Mouse (Mus musculus) liver, adult 2 months (tissue): Measurements from ENCODE around the gene Spag6. TPM values are rescaled to one million over a fixed set of nuclear protein-coding genes. Genes with fewer than 3 reads are reported as not detected.

ENCODE experiments used
- DNase-seq: peaks from one replicate; pipeline ENCODE4 v3.0.0-alpha.2; 2011; ENCODE audit warnings: low read depth, low spot score; ENCODE audit errors: extremely low read depth
- H3K27ac ChIP-seq: fragments of 200-500 bp; replicated peaks from 2 replicates; pipeline ENCODE4 v1.5.1; 2012; ENCODE audit warnings: low read depth, mild to moderate bottlenecking, control low read depth, inconsistent platforms, low read length; ENCODE audit not compliant: insufficient read depth
- H3K27me3 ChIP-seq: fragments of 200-500 bp; 2 replicates; pipeline ENCODE4 v1.6.1; 2012; ENCODE audit warnings: mild to moderate bottlenecking, moderate library complexity, low read length, inconsistent platforms; ENCODE audit not compliant: control insufficient read depth, insufficient read depth
- H3K36me3 ChIP-seq: fragments of 200-500 bp; 2 replicates; pipeline ENCODE4 v1.6.1; 2012; ENCODE audit warnings: low read length, inconsistent platforms; ENCODE audit not compliant: control insufficient read depth, insufficient read depth
- H3K4me1 ChIP-seq: fragments of 200-500 bp; 2 replicates; pipeline ENCODE4 v1.6.1; 2011; ENCODE audit warnings: low read length; ENCODE audit not compliant: control insufficient read depth, insufficient read depth
- H3K4me3 ChIP-seq: fragments of 200-500 bp; 2 replicates; pipeline ENCODE4 v1.5.1; 2011; ENCODE audit warnings: low read depth, mild to moderate bottlenecking, control low read depth, low read length, moderate library complexity; ENCODE audit not compliant: insufficient read depth
- H3K79me2 ChIP-seq: fragments of 200-500 bp; 2 replicates; pipeline ENCODE4 v1.6.1; 2012; ENCODE audit warnings: inconsistent platforms, mild to moderate bottlenecking, low read length, moderate library complexity; ENCODE audit not compliant: control insufficient read depth, insufficient read depth
- H3K9ac ChIP-seq: fragments of 200-500 bp; 2 replicates; pipeline ENCODE4 v1.6.1; 2012; ENCODE audit warnings: low read depth, mild to moderate bottlenecking, control low read depth, inconsistent platforms, low read length
- CTCF ChIP-seq: fragments of 200-500 bp; IDR thresholded peaks from 2 replicates; pipeline ENCODE4 v1.5.1; 2011; ENCODE audit warnings: low read depth, low read length, control low read depth
- POLR2A ChIP-seq: fragments of 200-500 bp; IDR thresholded peaks from 2 replicates; pipeline ENCODE4 v1.6.1; 2011; ENCODE audit warnings: low read length, control low read depth; ENCODE audit not compliant: insufficient read depth; ENCODE audit errors: extremely low read depth
- WGBS: fragments of 180-500 bp; shearing (Covaris S2); methylation state at CpG from one replicate; pipeline ENCODE4 v1.1.7; 2018; 5-methylcytosine and 5-hydroxymethylcytosine counted together
- polyA plus RNA-seq: library from polyadenylated mRNA; depleted of rRNA; stranded (reverse); fragments of >200 nt; gene quantifications from 2 replicates; pipeline ENCODE4 v1.2.3, GENCODE M21; 2012
- total RNA-seq: library from RNA; depleted of rRNA; stranded (reverse); fragments of >200 nt; gene quantifications from 2 replicates; pipeline ENCODE4 v1.2.3, GENCODE M21; 2014

Gene Spag6
- total and polyA plus RNA-seq, 2 experiments: not detected

DNA sequence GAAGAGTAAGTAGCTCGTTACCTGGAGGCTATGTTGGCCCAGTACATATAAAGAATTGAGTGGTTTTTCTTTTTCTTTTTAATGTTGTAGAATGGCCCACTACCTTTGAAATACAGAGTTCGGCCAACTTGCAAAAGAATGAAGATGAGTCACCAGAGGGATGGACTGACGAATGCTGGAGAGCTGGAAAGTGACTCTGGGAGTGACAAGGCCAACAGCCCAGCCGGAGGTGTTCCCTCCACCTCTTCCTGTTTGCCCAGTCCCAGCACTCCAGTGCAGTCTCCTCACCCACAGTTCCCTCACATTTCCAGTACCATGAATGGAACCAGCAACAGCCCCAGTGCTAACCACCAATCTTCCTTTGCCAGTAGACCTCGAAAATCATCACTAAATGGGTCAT, 9.8 kb upstream of the Spag6 start:
- Histone ChIP-seq H3K79me2 (no peaks in the 10 kb centered on the region), H3K36me3 (peaks cover 13% of the 10 kb centered on the region), H3K27ac (no peak overlapping the region), H3K4me3 (no peak overlapping the region), H3K9ac (no peak overlapping the region), H3K4me1 (peaks cover 3% of the 10 kb centered on the region; the same call in 1 of the 2 replicates), H3K27me3 (peaks cover 15% of the 10 kb centered on the region)
- DNase-seq: no peak
- WGBS: 96% methylated on average over 5 of the region's 5 CpGs
- TF ChIP-seq POLR2A: no peak
- no peak for TF ChIP-seq CTCF

DNA sequence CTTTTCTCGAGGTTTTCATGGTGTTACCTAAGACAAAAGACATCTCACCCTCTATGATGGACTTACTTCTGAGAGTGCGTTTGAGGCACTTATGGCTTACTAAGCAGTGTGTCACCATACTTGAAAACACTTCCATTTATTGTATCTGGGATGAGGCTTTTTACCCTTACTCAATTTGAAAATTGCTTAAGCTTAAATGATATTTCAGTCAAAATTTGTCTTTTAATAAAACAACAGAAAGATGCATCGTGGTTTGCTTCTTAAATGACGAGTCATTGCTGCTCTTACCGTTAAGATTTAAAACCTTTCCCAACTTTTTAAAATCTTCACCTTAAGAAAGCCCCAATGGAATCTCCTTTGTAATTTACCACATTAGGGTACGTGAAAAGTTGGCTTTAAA, 7.4 kb upstream of the Spag6 start:
- H3K4me3 ChIP-seq: no peak overlapping the region
- WGBS: 88% methylated on average over 6 of the region's 6 CpGs
- no peak overlapping the region for H3K9ac ChIP-seq
- DNase-seq: no peak
- peaks cover 24% of the 10 kb centered on the region for H3K27me3 ChIP-seq
- no peaks in the 10 kb centered on the region for H3K79me2 ChIP-seq
- TF ChIP-seq POLR2A (no peak), CTCF (no peak)
- H3K27ac ChIP-seq: no peak overlapping the region
- H3K36me3 ChIP-seq: peaks cover 13% of the 10 kb centered on the region
- peaks cover 5% of the 10 kb centered on the region; the same call in 1 of the 2 replicates for H3K4me1 ChIP-seq

DNA sequence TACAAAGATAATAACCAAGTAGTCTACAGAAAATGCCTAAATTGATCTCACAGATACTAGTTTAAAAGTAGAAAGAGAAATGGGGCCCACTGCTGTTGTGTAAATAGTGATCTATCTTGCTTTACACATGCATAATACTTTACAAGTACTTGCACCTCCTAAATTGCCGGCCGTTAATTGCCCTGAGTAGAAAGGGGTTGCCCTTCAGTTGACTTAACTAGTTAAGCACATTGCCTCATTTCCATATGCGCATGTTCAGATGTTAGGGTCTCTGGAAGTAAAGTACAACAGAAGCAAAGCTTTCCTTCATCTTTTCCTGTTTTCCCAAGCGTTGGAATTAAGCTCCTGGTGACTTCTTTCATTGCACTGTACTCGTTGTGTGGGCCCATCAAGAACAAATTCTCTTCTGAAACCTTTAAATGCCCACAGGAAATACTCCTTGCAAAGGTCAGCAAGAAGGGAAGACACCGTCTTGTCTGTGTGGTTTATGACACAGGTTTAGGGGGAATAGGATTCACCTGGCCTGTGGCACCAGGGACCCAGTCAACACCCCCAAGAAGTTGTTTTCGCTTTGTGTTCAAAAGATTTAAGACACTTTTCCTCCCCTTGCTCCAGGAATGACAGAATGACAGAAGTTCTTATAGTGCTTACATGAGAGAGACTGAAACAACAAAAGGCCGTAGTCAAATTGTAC, 6.9 kb upstream of the Spag6 start:
- H3K9ac ChIP-seq: no peak overlapping the region
- DNase-seq: no peak
- H3K36me3 ChIP-seq: peaks cover 13% of the 10 kb centered on the region
- H3K4me1 ChIP-seq: peaks cover 5% of the 10 kb centered on the region; the same call in 1 of the 2 replicates
- TF ChIP-seq CTCF (no peak), POLR2A (no peak)
- H3K4me3 ChIP-seq: no peak overlapping the region
- WGBS: 92% methylated on average over 8 of the region's 8 CpGs
- H3K27ac ChIP-seq: no peak overlapping the region
- no peaks in the 10 kb centered on the region for H3K79me2 ChIP-seq
- H3K27me3 ChIP-seq: peaks cover 25% of the 10 kb centered on the region

DNA sequence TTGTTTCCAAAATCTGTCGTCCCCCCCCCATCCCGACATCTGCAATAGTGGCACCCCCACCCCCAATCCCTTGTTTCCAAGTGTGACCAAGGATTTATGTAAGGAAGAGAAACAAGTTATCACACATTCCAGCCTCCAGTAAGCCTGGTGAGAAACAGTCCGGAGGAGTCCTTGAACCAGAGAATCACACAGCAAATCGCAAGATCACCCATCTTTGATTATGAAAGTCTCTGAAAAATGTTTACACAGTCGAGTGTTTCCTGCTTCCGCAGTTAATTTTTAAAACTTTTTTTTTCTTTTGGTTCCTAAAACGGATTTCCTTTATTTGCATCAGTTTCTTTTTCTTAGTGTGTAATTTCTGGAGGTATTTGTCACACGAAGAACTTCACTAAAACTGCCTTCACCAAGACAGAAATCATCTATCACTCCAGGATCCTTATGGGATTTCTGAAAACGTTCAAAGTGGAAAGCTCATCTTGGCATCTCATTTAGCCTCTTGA, 6.1 kb upstream of the Spag6 start:
- Histone ChIP-seq H3K27ac (no peak overlapping the region), H3K4me3 (no peak overlapping the region), H3K36me3 (peaks cover 9% of the 10 kb centered on the region), H3K4me1 (peaks cover 5% of the 10 kb centered on the region; the same call in 1 of the 2 replicates), H3K79me2 (no peaks in the 10 kb centered on the region), H3K9ac (no peak overlapping the region), H3K27me3 (peaks cover 28% of the 10 kb centered on the region)
- DNase-seq: no peak
- TF ChIP-seq CTCF (no peak), POLR2A (no peak)
- 29% methylated on average over 9 of the region's 9 CpGs for WGBS

DNA sequence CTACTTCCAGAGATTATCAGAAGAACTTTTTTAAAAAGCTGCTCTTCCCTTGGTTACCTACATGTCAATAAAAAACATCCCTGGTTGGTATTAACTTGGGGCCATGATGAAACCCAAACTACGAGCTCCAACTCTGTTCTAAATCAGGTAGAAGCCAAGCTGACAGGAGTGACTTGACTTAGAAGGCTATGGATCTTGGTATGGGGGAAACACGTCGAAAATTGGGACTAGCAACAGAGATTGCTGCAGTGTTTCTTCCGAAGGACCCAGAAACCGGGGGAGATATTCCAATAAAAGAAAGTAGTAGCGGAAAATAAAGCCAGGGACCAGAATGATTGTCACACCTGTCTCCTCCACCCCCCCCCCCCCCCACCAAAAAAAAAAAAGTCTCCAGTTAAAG, 5.5 kb upstream of the Spag6 start:
- no peak for TF ChIP-seq CTCF
- no peak for TF ChIP-seq POLR2A
- DNase-seq: no peak
- Histone ChIP-seq H3K9ac (no peak overlapping the region), H3K27ac (no peak overlapping the region), H3K4me1 (peaks cover 5% of the 10 kb centered on the region; the same call in 1 of the 2 replicates), H3K79me2 (no peaks in the 10 kb centered on the region), H3K36me3 (peaks cover 6% of the 10 kb centered on the region), H3K4me3 (peak overlapping the region; percentile 68; the same call in 1 of the 2 replicates), H3K27me3 (peaks cover 28% of the 10 kb centered on the region)
- WGBS: 29% methylated on average over 6 of the region's 6 CpGs

DNA sequence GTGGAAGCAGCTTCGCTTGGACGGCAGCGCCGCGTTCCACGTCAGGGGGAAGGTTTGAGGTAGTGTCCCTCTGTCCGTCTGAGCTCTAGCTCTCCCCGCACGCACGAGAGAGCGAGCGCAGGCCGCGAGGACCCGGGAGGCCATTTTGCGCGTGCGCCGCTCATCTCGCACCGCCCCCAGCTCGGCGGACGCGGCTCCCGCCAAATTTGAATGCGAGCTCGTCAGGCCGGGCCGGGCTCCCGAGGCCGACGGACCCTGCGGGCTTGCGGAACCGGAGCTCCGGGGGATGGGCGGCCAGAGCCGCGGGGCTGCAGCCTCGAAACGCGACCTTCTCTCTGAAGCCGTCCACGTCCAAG, 5.1 kb upstream of the Spag6 start:
- H3K27me3 ChIP-seq: peaks cover 28% of the 10 kb centered on the region
- peak overlapping the region; percentile 68; the same call in 1 of the 2 replicates for H3K4me3 ChIP-seq
- no peaks in the 10 kb centered on the region for H3K79me2 ChIP-seq
- no peak overlapping the region for H3K27ac ChIP-seq
- DNase-seq: no peak
- WGBS: 4% methylated on average over 45 of the region's 45 CpGs
- peaks cover 6% of the 10 kb centered on the region for H3K36me3 ChIP-seq
- no peak overlapping the region for H3K9ac ChIP-seq
- TF ChIP-seq POLR2A: no peak
- no peak for TF ChIP-seq CTCF
- peaks cover 5% of the 10 kb centered on the region; the same call in 1 of the 2 replicates for H3K4me1 ChIP-seq
